Mouse (Mus musculus) CH12.LX (cell line): ENCODE measurements around the gene Gsg1l. TPM values are rescaled to one million over a fixed set of nuclear protein-coding genes. Genes with fewer than 3 reads are reported as not detected.

Source experiments
- DNase-seq: peaks from one replicate; pipeline ENCODE4 v3.0.0-alpha.2; 2013; ENCODE audit errors: extremely low read depth
- H3K27ac ChIP-seq: 2 replicates; pipeline ENCODE4 v1.5.1; 2012; ENCODE audit warnings: low read depth, mild to moderate bottlenecking, control low read depth, moderate library complexity; ENCODE audit not compliant: insufficient read depth
- H3K27me3 ChIP-seq: replicated peaks from 2 replicates; pipeline ENCODE3; 2012; ENCODE audit warnings: inconsistent platforms
- H3K36me3 ChIP-seq, 2 experiments: replicated peaks in 1 of 2; 2 replicates each; pipeline versions ENCODE3 to v1.6.1; 2012; ENCODE audit warnings: inconsistent platforms in 1 of 2, low read length in 1 of 2, mild to moderate bottlenecking in 1 of 2, mixed read lengths in 1 of 2, moderate library complexity in 1 of 2; ENCODE audit not compliant: control insufficient read depth in 1 of 2, insufficient read depth in 1 of 2
- H3K4me1 ChIP-seq, 2 experiments: 2 replicates each; pipeline ENCODE4 v1.6.1; 2012; ENCODE audit warnings: inconsistent platforms in 1 of 2, moderate library complexity in 1 of 2; ENCODE audit not compliant: insufficient read depth in 2 of 2, control insufficient read depth in 1 of 2
- H3K4me2 ChIP-seq: 2 replicates; pipeline ENCODE4 v1.6.1; 2012; ENCODE audit warnings: low read depth, mild to moderate bottlenecking, control low read depth; ENCODE audit not compliant: poor library complexity, insufficient read depth, severe bottlenecking
- H3K4me3 ChIP-seq, 3 experiments: fragments of 150-350 bp in 1 of 3; sonication (generic) in 1 of 3; replicated peaks in 1 of 3; 2 replicates each; pipeline versions ENCODE3 to v1.5.1; 2011 to 2012; ENCODE audit warnings: low read depth in 2 of 3, low read length in 2 of 3, mild to moderate bottlenecking in 2 of 3, moderate library complexity in 2 of 3, control low read depth in 1 of 3, improper control_type of control experiment in 1 of 3, inconsistent platforms in 1 of 3, mixed read lengths in 1 of 3; ENCODE audit not compliant: poor library complexity in 1 of 3
- H3K79me2 ChIP-seq: replicated peaks from 2 replicates; pipeline ENCODE4 v1.6.1; 2012; ENCODE audit warnings: mild to moderate bottlenecking, moderate library complexity; ENCODE audit not compliant: control insufficient read depth, poor library complexity, insufficient read depth, severe bottlenecking; ENCODE audit errors: extremely low read depth
- H3K9ac ChIP-seq: 2 replicates; pipeline ENCODE4 v1.6.1; 2012; ENCODE audit warnings: low read depth, mild to moderate bottlenecking, control low read depth, moderate library complexity; ENCODE audit not compliant: insufficient read depth
- H3K9me3 ChIP-seq: replicated peaks from 2 replicates; pipeline ENCODE3; 2012; ENCODE audit warnings: low read length, inconsistent platforms, mixed read lengths
- BHLHE40 ChIP-seq: IDR thresholded peaks from 2 replicates; pipeline ENCODE4 v1.6.1; 2011; ENCODE audit warnings: mild to moderate bottlenecking, low read depth, low read length, improper control_type of control experiment
- CHD1 ChIP-seq: IDR thresholded peaks from 2 replicates; pipeline ENCODE4 v1.6.1; 2012; ENCODE audit warnings: low read depth, low read length, improper control_type of control experiment, inconsistent platforms
- CTCF ChIP-seq, 2 experiments: IDR thresholded peaks in 1 of 2; conservative IDR thresholded peaks in 1 of 2; 2 replicates each; pipeline ENCODE4 v1.5.1; 2011 to 2012; ENCODE audit warnings: low read depth in 2 of 2, low read length in 2 of 2, improper control_type of control experiment in 1 of 2, inconsistent platforms in 1 of 2, mild to moderate bottlenecking in 1 of 2, moderate library complexity in 1 of 2
- E2F4 ChIP-seq: IDR thresholded peaks from 2 replicates; pipeline ENCODE4 v1.6.1; 2011; ENCODE audit warnings: low read depth, low read length, improper control_type of control experiment; ENCODE audit not compliant: insufficient replicate concordance
- EP300 ChIP-seq: IDR thresholded peaks from 2 replicates; pipeline ENCODE4 v1.6.1; 2011; ENCODE audit warnings: low read length, improper control_type of control experiment
- ETS1 ChIP-seq: conservative IDR thresholded peaks from 2 replicates; pipeline ENCODE4 v1.6.1; 2012; ENCODE audit warnings: low read depth, mild to moderate bottlenecking, inconsistent platforms, low read length, improper control_type of control experiment, moderate library complexity
- GABPA ChIP-seq: IDR thresholded peaks from 2 replicates; pipeline ENCODE4 v1.6.1; 2012; ENCODE audit warnings: low read depth, low read length, improper control_type of control experiment, inconsistent platforms; ENCODE audit not compliant: insufficient replicate concordance
- HCFC1 ChIP-seq: IDR thresholded peaks from 2 replicates; pipeline ENCODE4 v1.6.1; 2012; ENCODE audit warnings: low read depth, mild to moderate bottlenecking, inconsistent platforms, low read length, improper control_type of control experiment
- JUN ChIP-seq: IDR thresholded peaks from 2 replicates; pipeline ENCODE4 v1.6.1; 2011; ENCODE audit warnings: low read depth, mild to moderate bottlenecking, low read length, improper control_type of control experiment, moderate library complexity; ENCODE audit not compliant: insufficient read depth
- KAT2A ChIP-seq: IDR thresholded peaks from 2 replicates; pipeline ENCODE4 v1.6.1; 2012; ENCODE audit warnings: low read length, improper control_type of control experiment, inconsistent platforms; ENCODE audit not compliant: insufficient replicate concordance
- MAFK ChIP-seq: IDR thresholded peaks from 2 replicates; pipeline ENCODE4 v1.6.1; 2011; ENCODE audit warnings: low read length, improper control_type of control experiment; ENCODE audit not compliant: insufficient replicate concordance
- MAZ ChIP-seq: IDR thresholded peaks from 2 replicates; pipeline ENCODE4 v1.6.1; 2012; ENCODE audit warnings: low read depth, mild to moderate bottlenecking, inconsistent platforms, low read length, improper control_type of control experiment, moderate library complexity
- MXI1 ChIP-seq: IDR thresholded peaks from 2 replicates; pipeline ENCODE4 v1.6.1; 2011; ENCODE audit warnings: mild to moderate bottlenecking, low read depth, low read length, improper control_type of control experiment
- NELFE ChIP-seq: IDR thresholded peaks from 2 replicates; pipeline ENCODE4 v1.6.1; 2011; ENCODE audit warnings: low read depth, low read length, improper control_type of control experiment
- NRF1 ChIP-seq: IDR thresholded peaks from 2 replicates; pipeline ENCODE4 v1.6.1; 2014; ENCODE audit warnings: low read depth, mild to moderate bottlenecking, inconsistent platforms, low read length, improper control_type of control experiment, moderate library complexity
- POLR2A ChIP-seq: IDR thresholded peaks from 2 replicates; pipeline ENCODE4 v1.6.1; 2011; ENCODE audit warnings: low read depth, mild to moderate bottlenecking, improper control_type of control experiment, low read length
- RAD21 ChIP-seq: IDR thresholded peaks from 2 replicates; pipeline ENCODE4 v1.6.1; 2011; ENCODE audit warnings: low read depth, mild to moderate bottlenecking, low read length, improper control_type of control experiment, moderate library complexity
- SIN3A ChIP-seq: IDR thresholded peaks from 2 replicates; pipeline ENCODE4 v1.6.1; 2012; ENCODE audit warnings: low read length, improper control_type of control experiment, inconsistent platforms
- TCF12 ChIP-seq: IDR thresholded peaks from 2 replicates; pipeline ENCODE4 v1.6.1; 2014; ENCODE audit warnings: low read depth, mild to moderate bottlenecking, inconsistent platforms, low read length, improper control_type of control experiment
- USF1 ChIP-seq: IDR thresholded peaks from 2 replicates; pipeline ENCODE4 v1.6.1; 2014; ENCODE audit warnings: low read depth, mild to moderate bottlenecking, inconsistent platforms, low read length, improper control_type of control experiment
- USF2 ChIP-seq: conservative IDR thresholded peaks from 2 replicates; pipeline ENCODE4 v1.6.1; 2011; ENCODE audit warnings: low read depth, low read length, improper control_type of control experiment
- ZKSCAN1 ChIP-seq: IDR thresholded peaks from 2 replicates; pipeline ENCODE4 v1.6.1; 2012; ENCODE audit warnings: low read depth, inconsistent platforms, low read length, improper control_type of control experiment, borderline replicate concordance
- dilution Hi-C: fragments of 300-500 bp; cut with MboI; formaldehyde crosslinking; loops from 2 replicates; pipeline ENCODE4 v1.14.3; 2020; ENCODE audit warnings: low sequenced_read_pairs; ENCODE audit not compliant: extremely low pct_unique_long_range_greater_than_20kb, extremely low pct_ligation_motif_present
- in situ Hi-C: fragments of 300-500 bp; cut with MboI; formaldehyde crosslinking; loops from 3 replicates; pipeline ENCODE4 v1.14.3; 2019; ENCODE audit warnings: low sequenced_read_pairs, low pct_ligation_motif_present, low pct_unique_long_range_greater_than_20kb, mixed read lengths
- polyA plus RNA-seq: library from polyadenylated mRNA; unstranded; fragments of >175 nt; gene quantifications from 2 replicates; pipeline ENCODE4 v1.2.1, GENCODE M21; 2012; ENCODE audit warnings: low read depth; ENCODE audit not compliant: insufficient read length
- total RNA-seq, 2 experiments: library from RNA; depleted of rRNA; stranded (reverse); fragments of 300-350 nt in 1 of 2; fragments of >200 nt in 1 of 2; gene quantifications; 2 replicates each; pipeline ENCODE4 v1.2.3; 2012 to 2014

The Gsg1l gene
- total and polyA plus RNA-seq, 3 experiments, result not detected

DNA sequence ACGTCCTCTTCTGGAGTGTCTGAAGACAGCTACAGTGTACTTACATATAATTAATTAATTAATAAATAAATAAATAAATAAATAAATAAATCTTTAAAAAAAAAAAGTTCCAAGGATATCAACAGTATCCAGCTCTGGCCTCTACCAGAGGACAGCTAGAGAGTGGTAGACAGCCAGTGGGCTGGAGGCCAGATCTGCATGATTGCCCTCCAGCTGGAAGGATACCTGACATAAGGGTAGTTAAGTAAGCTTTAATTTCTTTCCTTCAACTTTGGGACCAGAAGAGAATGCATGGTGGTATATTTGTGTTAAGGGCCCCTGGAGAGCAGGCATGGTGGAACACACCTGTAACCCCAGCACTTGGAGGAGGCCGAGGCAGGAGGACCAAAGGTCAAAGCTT lies 17.6 kb upstream of the Gsg1l start:
- H3K4me2 ChIP-seq, result no peak overlapping the region
- peaks cover 0 to 10% of the 10 kb centered on the region in 2 experiments; a peak in 2 of 4 replicates for H3K4me1 ChIP-seq
- DNase-seq, result no peak
- H3K9me3 ChIP-seq, result no peaks in the 10 kb centered on the region
- no peak overlapping the region for H3K27ac ChIP-seq
- no peak for TF ChIP-seq JUN
- TF ChIP-seq POLR2A, result no peak
- TF ChIP-seq NELFE, result no peak
- no peak for TF ChIP-seq HCFC1
- no peak for TF ChIP-seq USF2
- TF ChIP-seq SIN3A, result no peak
- TF ChIP-seq RAD21, result no peak
- no peak for TF ChIP-seq NRF1
- TF ChIP-seq CHD1, result no peak
- H3K9ac ChIP-seq, result no peak overlapping the region
- no peaks in the 10 kb centered on the region for H3K27me3 ChIP-seq
- no peak overlapping the region for H3K4me3 ChIP-seq
- H3K36me3 ChIP-seq, result peaks cover 64 to 89% of the 10 kb centered on the region in 2 experiments
- in situ Hi-C loops, result no loop called here
- dilution Hi-C loops, result no loop called here
- H3K79me2 ChIP-seq, result no peaks in the 10 kb centered on the region

DNA sequence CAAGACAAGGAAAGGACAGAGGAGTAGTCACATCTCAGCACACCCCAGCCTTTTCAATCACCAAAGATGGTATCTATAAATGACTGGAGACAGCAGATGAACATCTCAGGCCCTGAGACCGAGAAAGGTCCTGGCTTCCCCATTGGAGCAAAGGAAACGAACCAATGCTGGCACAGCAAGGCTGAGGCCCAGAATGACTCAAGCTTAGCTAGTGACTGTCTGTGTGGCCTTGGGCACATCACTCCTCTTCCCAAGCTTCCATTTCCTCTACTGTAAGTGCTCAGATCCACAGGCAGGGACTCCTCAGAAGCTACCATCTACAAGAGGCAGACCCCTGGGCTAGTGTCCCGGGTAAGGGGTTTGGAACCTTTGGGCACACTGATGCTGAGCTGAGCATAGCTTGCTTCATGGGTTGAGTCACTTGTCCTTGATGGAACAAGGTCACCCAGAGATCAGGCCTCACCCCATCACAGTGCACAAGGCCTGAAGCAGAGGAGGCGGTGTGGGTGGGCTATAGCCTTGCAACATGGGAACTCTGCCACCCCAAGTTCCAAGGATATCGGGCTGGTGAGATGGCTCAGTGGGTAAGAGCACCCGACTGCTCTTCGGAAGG lies 17.1 kb upstream of the Gsg1l start:
- Histone ChIP-seq H3K27ac (no peak overlapping the region), H3K4me3 (no peak overlapping the region), H3K4me2 (no peak overlapping the region), H3K9ac (no peak overlapping the region), H3K36me3 (peaks cover 59 to 83% of the 10 kb centered on the region in 2 experiments), H3K4me1 (peaks cover 0 to 11% of the 10 kb centered on the region in 2 experiments; a peak in 2 of 4 replicates), H3K27me3 (no peaks in the 10 kb centered on the region), H3K9me3 (no peaks in the 10 kb centered on the region), H3K79me2 (no peaks in the 10 kb centered on the region)
- dilution Hi-C loops (no loop called here), in situ Hi-C loops (no loop called here)
- TF ChIP-seq ZKSCAN1, result no peak
- no peak for DNase-seq

DNA sequence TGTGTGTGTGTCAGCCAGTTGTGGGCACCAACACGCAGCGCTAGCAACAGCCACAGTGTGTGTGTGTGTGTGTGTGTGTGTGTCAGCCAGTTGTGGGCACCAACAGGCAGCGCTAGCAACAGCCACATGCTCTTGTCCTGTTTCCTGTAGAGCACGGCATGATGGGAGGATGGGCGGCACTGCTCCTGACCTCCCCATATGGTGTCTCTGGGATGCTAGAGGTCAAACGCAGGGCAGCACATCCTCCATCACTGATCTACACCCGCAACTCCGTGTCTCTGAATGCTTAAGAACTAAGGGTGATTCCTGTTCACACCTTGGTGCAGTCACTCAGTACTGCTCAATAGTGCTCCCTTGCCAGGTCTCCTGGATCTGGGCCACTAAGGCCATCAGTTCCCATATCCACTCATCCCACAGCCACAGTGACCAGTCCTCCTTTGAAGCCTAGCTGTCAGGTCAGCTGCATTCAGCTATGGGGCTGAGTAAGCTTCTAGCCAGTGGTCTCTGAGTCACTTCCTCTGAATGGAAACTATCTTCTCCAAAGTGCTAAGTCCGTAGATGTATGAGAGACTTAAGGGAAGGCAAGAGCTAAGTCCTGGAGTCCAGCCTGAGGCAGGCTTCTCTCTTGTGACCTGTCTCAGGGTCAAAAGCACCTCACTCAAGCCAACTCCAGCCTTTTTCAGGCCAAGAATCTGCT lies 15.2 kb upstream of the Gsg1l start:
- Histone ChIP-seq H3K79me2 (no peaks in the 10 kb centered on the region), H3K4me2 (no peak overlapping the region), H3K9ac (no peak overlapping the region), H3K36me3 (peaks cover 45 to 65% of the 10 kb centered on the region in 2 experiments), H3K4me3 (no peak overlapping the region), H3K27ac (no peak overlapping the region), H3K9me3 (no peaks in the 10 kb centered on the region), H3K27me3 (no peaks in the 10 kb centered on the region), H3K4me1 (peaks cover 0 to 11% of the 10 kb centered on the region in 2 experiments; a peak in 2 of 4 replicates)
- no peak for TF ChIP-seq MAZ
- TF ChIP-seq GABPA, result no peak
- TF ChIP-seq EP300, result no peak
- TF ChIP-seq SIN3A, result no peak
- no peak for TF ChIP-seq KAT2A
- TF ChIP-seq USF1, result no peak
- TF ChIP-seq MXI1, result no peak
- TF ChIP-seq USF2, result no peak
- no peak for TF ChIP-seq RAD21
- TF ChIP-seq ZKSCAN1, result no peak
- TF ChIP-seq POLR2A, result no peak
- no peak for TF ChIP-seq JUN
- no peak for TF ChIP-seq MAFK
- TF ChIP-seq TCF12, result no peak
- TF ChIP-seq ETS1, result no peak
- no peak for TF ChIP-seq NRF1
- no peak for TF ChIP-seq E2F4
- no peak for TF ChIP-seq CTCF (conservative IDR thresholded peaks at IDR 0.05 in 1 of 2, IDR thresholded peaks at IDR 0.05 in 1 of 2; ENCODE audit: low read depth in 2 of 2, low read length in 2 of 2)
- TF ChIP-seq BHLHE40, result no peak
- no peak for DNase-seq
- dilution Hi-C loops (no loop called here), in situ Hi-C loops (no loop called here)
